Comparison of ENCODE assay signal across 29 mouse cellular contexts in genomic region chr16:97421671-97422070, GRCm38 (mm10). TPM values are rescaled to one million over a fixed set of nuclear protein-coding genes. Genes with fewer than 3 reads are reported as not detected.
DNase-seq lines count a peak whose midpoint lies in the region; ATAC-seq and TF ChIP-seq lines count a peak whose summit lies in the region.
"Had no signal": no experiment of that assay in that cellular context is flagged by ENCODE, and none has a peak within 500 bp of the region (broad histone marks: within the 10 kb centered on the region; RNA-seq: fewer than 3 reads in every experiment).

No protein-coding gene starts in this region.

- no peak for ATAC-seq in midbrain, postnatal 0 days (ENCODE audit: low FRiP score)
- no peak for ATAC-seq in midbrain, embryonic 16.5 days
- ATAC-seq: forebrain, embryonic 13.5 days; forebrain, embryonic 16.5 days; hindbrain, postnatal 0 days; inflammation-experienced regulatory T-cells, adult 6 months; intestine, embryonic 16.5 days; Patski had no signal

- no peaks in the 10 kb centered on the region for H3K36me3 ChIP-seq in midbrain, postnatal 0 days (ENCODE audit: insufficient read depth, low read length)
- H3K36me3 ChIP-seq in midbrain, embryonic 16.5 days (ENCODE audit: control insufficient read depth, insufficient read depth, low read length): no peaks in the 10 kb centered on the region
- H3K36me3 ChIP-seq: forebrain, embryonic 10.5 days; G1E; heart, embryonic 10.5 days had no signal

- no peak overlapping the region for H3K27ac ChIP-seq in midbrain, postnatal 0 days (ENCODE audit: low read depth, low read length)
- no peak overlapping the region for H3K27ac ChIP-seq in midbrain, embryonic 16.5 days (ENCODE audit: low read length)
- H3K27ac ChIP-seq: forebrain, embryonic 10.5 days; forebrain, embryonic 13.5 days; heart, adult 2 months; heart, embryonic 10.5 days; heart, embryonic 13.5 days; hindbrain, embryonic 14.5 days; hindbrain, postnatal 0 days had no signal

- WGBS in midbrain, postnatal 0 days: 79% methylated on average over 6 of the region's 6 CpGs
- WGBS in midbrain, embryonic 16.5 days: 86% methylated on average over 6 of the region's 6 CpGs

- no peak overlapping the region for H3K9ac ChIP-seq in midbrain, postnatal 0 days (replicated peaks; ENCODE audit: low read length, poor library complexity, severe bottlenecking)
- H3K9ac ChIP-seq in midbrain, embryonic 16.5 days (ENCODE audit: low read depth, low read length): no peak overlapping the region
- H3K9ac ChIP-seq: forebrain, embryonic 13.5 days; heart, embryonic 13.5 days; hindbrain, embryonic 14.5 days had no signal

- no peak for TF ChIP-seq CTCF in midbrain, postnatal 0 days (IDR thresholded peaks at IDR 0.05)

- H3K4me2 ChIP-seq in midbrain, postnatal 0 days (ENCODE audit: low read depth, low read length, poor library complexity, severe bottlenecking): no peak overlapping the region
- no peak overlapping the region for H3K4me2 ChIP-seq in midbrain, embryonic 16.5 days (ENCODE audit: low read length)
- H3K4me2 ChIP-seq: forebrain, embryonic 13.5 days; heart, embryonic 13.5 days; hindbrain, embryonic 14.5 days had no signal

- no peaks in the 10 kb centered on the region for H3K9me3 ChIP-seq in midbrain, postnatal 0 days (ENCODE audit: low read length)
- no peaks in the 10 kb centered on the region for H3K9me3 ChIP-seq in midbrain, embryonic 16.5 days (replicated peaks; ENCODE audit: control insufficient read depth, low read length, poor library complexity, severe bottlenecking)
- H3K9me3 ChIP-seq: forebrain, embryonic 10.5 days; forebrain, embryonic 13.5 days; G1E; heart, embryonic 10.5 days; heart, embryonic 13.5 days had no signal

- no peaks in the 10 kb centered on the region for H3K27me3 ChIP-seq in midbrain, postnatal 0 days (ENCODE audit: insufficient read depth, low read length)
- H3K27me3 ChIP-seq in midbrain, embryonic 16.5 days (ENCODE audit: control insufficient read depth, insufficient read depth, low read depth, low read length): no peaks in the 10 kb centered on the region
- H3K27me3 ChIP-seq: CH12.LX; forebrain, embryonic 13.5 days; heart, embryonic 13.5 days; Patski had no signal

- no peak overlapping the region for H3K4me3 ChIP-seq in midbrain, postnatal 0 days (ENCODE audit: low read depth, low read length)
- no peak overlapping the region for H3K4me3 ChIP-seq in midbrain, embryonic 16.5 days (ENCODE audit: low read depth, low read length)
- H3K4me3 ChIP-seq: forebrain, embryonic 10.5 days; forebrain, embryonic 13.5 days; heart, adult 2 months; heart, embryonic 10.5 days; heart, embryonic 13.5 days had no signal

- H3K4me1 ChIP-seq in midbrain, postnatal 0 days (ENCODE audit: insufficient read depth, low read length): no peaks in the 10 kb centered on the region
- H3K4me1 ChIP-seq in midbrain, embryonic 16.5 days (ENCODE audit: control insufficient read depth, insufficient read depth, low read length): no peaks in the 10 kb centered on the region
- H3K4me1 ChIP-seq: forebrain, embryonic 13.5 days had no signal

- DNase-seq in cerebellum, postnatal 14 days: peak; percentile 78 to 81
- DNase-seq in cerebellum, adult 9-11 months: no peak
- DNase-seq in layer of hippocampus, adult 9-11 months: peak; percentile 21
- no peak for DNase-seq in layer of hippocampus, postnatal 25 days (ENCODE audit: extremely low spot score in 1 of 2, low spot score in 1 of 2)
- peak; percentile 8 for DNase-seq in midbrain, postnatal 0 days (ENCODE audit: low spot score)
- DNase-seq: adrenal gland, postnatal 10 days; adrenal gland, postnatal 36 days; B cell, adult 2 months; cerebellum, adult 18-20 months; gastrocnemius, postnatal 10 days; gastrocnemius, postnatal 36 days; heart, adult 2 months; heart, postnatal 14 days; heart, postnatal 4 days had no signal

RNA-seq across cellular contexts. Expression of gene Mx1, which starts 41.0 kb away (rescaled TPM):
- total RNA-seq in layer of hippocampus, postnatal 25 days (2021): 1 to 10 TPM in 1 of 2 experiments, under 1 TPM in 1; 0.89 to 1.2 TPM
- 0.05 and 0.38 TPM in 2 replicates for total RNA-seq in midbrain, postnatal 0 days (2014; rRNA removed)
- 0.05 and 0.15 TPM in 2 replicates for polyA plus RNA-seq in midbrain, postnatal 0 days (2015; fragmentation: Nextera tagmentation; extraction: Ambion mirVana)
- 0.06 TPM in 1 of 2 replicates, not detected in the other for polyA plus RNA-seq in midbrain, embryonic 16.5 days (2015; fragmentation: Nextera tagmentation; extraction: Ambion mirVana)
- polyA plus RNA-seq: embryonic facial prominence, embryonic 11.5 days; forebrain, embryonic 13.5 days; forebrain, embryonic 16.5 days; G1E; heart, embryonic 10.5 days; hindbrain, embryonic 11.5 days; hindbrain, embryonic 14.5 days had no signal

Comparison
In these comparisons a context has a peak if more than half of its experiments do, and no peak if none do; other contexts are left out.
1. DNase-seq: peak in cerebellum, postnatal 14 days (2 of 2), layer of hippocampus, adult 9-11 months (single experiment) and midbrain, postnatal 0 days (single experiment); none in cerebellum, adult 9-11 months (single experiment) and layer of hippocampus, postnatal 25 days (0 of 2).